Mouse (Mus musculus) kidney, adult 2 months (tissue): ENCODE data around the gene Gsg1l.

Source experiments
- CTCF ChIP-seq: fragments of 200-500 bp; conservative IDR thresholded peaks from 2 replicates; pipeline ENCODE4 v1.5.1; 2011; ENCODE audit warnings: low read depth, mild to moderate bottlenecking, control low read depth, low read length, moderate library complexity, mixed read lengths; ENCODE audit not compliant: insufficient read depth, insufficient read length
- POLR2A ChIP-seq: fragments of 200-500 bp; IDR thresholded peaks from one replicate; pipeline ENCODE4 v1.6.1; 2011; ENCODE audit warnings: low read depth, low read length, control low read depth

DNA sequence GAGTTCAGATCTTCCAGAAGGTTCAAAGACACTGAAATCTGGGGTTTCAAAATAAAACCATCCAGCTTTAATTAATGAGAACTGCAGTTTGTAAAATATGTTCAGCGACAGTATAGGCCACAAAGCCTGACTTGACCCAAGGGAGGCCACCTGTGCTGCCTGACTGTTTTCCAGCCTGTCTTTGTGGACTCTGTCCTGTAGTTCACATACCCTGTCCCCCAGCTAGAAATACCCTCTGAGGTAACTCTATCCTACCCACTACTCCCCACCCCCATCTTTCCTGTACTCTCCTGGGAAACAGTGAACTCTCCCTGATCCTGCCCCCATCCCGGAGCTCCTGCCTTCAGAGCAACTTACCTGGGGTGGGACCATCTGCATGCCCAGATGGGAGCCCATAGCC is 199.0 kb downstream of the Gsg1l start:
- no peak for TF ChIP-seq CTCF
- TF ChIP-seq POLR2A: no peak
